Mouse (Mus musculus): ENCODE results near the gene Tbc1d24.

The Tbc1d24 gene

DNA sequence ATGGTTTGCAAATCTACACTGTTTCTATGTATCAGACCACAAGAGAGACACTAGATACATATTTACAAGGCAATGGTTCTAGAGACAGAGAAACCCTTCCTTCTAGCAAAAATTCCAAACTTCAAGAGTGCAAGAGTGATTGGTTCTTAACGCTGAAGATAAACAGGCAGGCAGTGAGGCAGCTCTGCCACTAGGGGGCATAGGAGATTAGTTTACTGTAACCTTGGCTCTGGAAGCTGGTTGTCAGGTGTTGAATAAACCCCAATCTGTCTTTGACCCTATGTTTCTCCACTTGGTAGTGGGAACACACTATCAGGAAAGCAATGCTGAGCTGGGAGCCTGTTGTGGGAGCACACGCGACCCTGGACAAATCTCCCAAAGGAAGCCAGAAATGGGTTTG is 31.9 kb downstream of the Tbc1d24 start:
- DNase-seq (ENCODE audit: low read depth, low spot score), result peak; percentile 66

DNA sequence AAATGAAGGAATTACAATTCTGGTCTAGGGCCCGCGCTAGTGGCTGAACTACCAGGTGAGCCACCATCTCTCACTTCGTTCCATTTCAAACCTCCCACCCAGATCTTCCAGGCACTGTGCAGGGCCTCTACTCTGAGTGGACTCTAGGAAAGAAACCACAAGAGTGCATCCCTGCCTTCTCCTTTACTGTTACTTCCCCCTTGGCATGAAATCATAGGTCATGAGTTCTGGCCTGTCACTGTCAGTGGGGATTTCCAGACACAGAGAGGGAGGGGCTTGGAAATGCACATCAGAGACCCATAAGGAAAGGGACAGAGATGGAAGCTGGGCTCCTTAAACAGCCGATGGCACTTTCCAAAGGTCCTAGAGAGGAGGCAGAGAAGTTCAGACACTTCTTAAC is 33.6 kb downstream of the Tbc1d24 start:
- DNase-seq (ENCODE audit: low read depth, low spot score), result no peak

DNA sequence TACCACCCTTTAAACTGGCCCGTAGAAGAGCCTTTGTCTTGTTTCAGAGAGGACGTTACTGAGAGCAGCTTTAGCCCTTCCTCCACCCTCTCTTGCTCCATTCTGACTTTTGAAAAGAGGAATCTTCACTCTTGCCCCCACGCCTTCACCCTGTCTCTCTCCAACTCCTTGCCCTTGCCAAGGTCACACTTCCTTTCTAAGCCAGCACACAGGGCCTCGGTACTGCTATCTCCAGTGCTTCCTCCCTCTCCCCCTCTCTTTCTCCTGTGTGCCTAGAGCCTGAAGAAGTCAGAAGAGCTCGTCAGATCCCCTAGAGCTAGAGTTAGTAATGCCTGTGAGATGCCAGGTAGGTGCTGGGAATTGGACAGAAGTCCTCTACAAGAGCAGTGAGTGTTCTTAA is 34.6 kb downstream of the Tbc1d24 start:
- DNase-seq (ENCODE audit: low read depth, low spot score), result no peak

DNA sequence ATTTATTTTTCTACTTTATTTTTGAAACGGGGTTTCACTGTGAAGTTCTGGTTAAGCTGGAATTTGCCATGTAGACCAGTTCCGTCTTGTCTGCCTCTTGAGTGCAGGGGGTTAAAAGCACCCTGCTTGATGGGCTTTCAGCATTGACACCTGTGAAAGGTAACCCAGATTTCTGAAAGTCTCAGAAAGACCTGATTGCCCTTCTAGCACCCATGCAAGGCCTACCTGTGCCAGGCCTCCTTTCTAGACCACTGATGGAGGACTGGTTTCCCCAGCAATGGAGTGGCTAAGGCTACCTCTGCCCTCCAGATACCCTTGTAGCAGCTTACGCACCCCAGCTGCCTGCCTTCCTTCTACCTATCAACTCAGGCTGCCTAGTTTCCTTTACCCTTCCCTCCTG is 35.2 kb downstream of the Tbc1d24 start:
- DNase-seq (ENCODE audit: low read depth, low spot score), result peak; percentile 7

DNA sequence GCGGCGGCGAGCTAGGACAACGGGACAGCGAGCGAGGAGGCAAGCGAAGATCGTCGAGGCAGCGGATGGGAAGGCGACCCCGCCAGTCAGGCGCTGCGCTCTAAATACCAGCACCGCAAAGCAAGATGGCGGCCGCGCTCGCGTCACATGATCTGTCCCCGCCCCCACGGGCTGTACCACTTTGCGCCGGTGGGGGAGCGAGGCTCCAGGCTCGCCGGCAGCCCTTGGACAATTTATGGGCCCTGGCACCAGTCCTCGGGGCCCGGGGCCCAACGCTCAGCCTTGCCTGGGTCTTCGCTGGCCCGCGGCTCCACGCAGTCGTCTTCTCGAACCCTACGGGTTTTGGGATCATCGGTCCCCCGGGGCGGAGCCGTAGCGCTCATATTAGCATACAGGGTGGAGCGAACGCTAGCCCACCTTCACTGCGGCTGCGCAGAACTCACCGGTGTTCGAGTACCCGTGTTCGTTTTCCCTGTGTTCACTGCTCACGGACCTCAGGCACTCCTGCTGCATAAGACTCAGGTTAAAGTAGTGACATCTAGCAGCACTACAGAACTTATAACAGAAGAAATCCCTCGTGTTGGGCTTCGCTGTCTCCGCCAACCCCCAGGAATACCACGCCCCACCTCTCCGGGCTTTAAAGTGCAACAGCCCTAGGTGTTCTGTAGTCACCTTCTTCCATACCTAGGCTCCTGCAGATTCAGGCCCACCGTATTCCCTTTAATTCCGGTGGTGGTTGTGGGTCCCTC is 35.9 kb downstream of the Tbc1d24 start, which contains the start of gene Atp6v0c:
Gene Atp6v0c, minus strand, starts transcription at position 386 of the 749 bp plus-strand sequence.
- peak; percentile 97 for DNase-seq (ENCODE audit: low read depth, low spot score)

DNA sequence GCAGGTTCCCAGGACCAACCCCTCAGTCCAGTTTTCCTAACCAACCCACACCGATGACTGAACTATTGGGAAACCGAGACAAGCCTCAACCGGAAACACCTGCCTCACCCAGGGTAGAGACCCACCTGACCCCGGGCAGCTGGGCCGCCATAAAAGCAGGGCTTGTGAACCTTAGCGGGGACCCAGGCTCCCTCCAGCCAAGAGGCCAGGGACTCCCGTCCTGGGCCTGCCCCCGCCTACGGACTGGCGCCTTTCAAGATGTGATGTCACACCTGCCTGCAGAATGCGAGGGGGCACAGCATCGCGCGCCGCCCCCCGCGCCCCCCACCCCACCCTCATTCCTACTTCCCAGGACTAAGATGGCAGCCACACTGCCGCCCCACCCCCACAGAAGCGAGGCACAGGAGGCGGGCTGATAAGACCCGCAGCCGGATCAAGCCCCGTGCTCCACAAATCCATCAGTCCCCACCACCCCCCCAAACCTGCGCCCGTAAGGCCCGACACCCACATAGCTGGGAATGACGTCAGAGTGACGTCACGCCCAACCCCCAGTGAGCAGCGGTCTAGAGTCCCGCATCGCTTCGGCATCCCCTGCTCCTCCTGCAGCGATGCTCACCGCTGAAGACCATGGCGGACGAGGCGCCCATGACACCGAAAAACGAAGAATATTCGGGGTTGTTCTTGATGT is 36.6 kb downstream of the Tbc1d24 start:
- peak; percentile 83 for DNase-seq (ENCODE audit: low read depth, low spot score)

DNA sequence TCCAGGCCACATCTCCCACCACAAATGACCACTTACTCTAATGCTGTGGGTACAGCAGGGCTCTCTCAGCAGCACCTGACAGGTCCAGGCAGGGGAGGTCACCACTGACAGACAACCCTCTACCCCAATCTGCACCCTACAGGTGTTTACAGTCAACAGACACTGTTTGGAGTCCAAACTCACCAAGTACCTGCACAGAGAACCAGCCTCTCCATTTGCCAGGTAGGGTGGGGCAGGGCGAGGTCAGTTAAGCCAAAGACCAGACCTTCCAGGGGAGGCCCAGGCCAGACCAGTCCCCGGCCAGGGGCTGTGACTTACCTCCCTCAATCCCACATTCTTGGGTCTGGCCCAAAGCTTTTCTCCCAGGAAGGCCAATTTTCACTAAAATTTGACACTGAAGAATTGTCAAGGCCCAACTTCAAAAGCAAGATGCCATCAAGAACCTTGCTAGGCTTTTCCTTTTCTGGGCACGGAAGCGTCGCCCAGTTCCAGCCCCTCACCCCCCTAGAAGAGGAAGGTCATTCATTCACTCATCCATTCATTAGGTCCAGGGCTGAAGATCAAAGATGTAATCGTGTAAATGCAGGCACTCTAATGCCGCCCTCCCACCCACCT is 37.4 kb downstream of the Tbc1d24 start:
- no peak for DNase-seq (ENCODE audit: low read depth, low spot score)

DNA sequence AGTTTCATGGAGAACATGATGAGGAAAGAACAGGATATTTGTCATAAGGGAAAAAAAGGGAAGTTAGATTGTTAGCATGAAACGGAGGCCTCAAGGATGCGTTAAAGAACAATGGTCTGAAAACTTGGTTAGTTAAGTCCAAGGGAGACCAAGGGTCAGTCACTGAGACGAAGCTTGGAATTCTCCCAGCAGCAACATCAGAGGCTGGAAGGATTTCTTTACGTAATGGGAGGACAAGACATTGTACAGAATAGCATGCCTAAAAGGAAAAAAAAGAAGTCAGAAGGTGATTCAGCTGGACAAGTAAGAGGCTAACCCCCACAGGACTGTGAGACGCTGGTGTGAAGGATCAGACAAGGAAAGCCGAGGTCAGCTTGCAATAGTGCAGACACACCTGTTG is 38.2 kb downstream of the Tbc1d24 start:
- no peak for DNase-seq (ENCODE audit: low read depth, low spot score)

DNA sequence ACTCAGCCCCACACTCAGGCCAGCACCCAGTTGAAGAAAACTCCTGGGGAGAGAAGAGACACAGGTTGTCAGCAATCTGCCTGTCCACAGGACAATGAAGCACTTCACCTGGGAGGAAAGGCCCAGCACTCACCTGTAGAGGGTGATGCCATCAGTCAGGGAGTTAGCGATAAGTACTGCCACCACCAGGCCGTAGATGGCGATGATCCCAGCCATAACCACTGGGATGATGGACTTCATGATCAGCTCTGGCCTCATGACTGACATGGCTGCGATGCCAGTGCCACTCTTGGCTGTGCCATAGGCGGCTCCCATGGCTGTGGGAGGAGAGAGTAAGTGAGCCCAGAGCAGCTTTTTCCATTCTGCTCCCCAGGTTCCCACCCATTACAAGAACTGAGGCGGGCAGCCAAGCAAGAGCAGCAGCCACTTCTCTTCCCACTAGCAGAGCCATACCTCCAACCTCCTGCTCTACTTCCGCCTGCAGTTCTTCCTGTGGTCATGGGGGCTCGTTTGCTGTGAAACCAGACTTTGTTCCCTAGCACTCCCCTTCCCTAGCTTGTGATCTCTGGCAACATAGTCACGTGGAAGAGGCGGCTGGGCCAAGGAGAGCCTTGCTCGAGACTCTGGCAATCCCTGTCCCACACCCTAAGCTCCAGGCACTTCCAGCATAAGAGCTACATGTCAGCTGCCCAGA is 40.6 kb downstream of the Tbc1d24 start:
- DNase-seq (ENCODE audit: low read depth, low spot score), result no peak

DNA sequence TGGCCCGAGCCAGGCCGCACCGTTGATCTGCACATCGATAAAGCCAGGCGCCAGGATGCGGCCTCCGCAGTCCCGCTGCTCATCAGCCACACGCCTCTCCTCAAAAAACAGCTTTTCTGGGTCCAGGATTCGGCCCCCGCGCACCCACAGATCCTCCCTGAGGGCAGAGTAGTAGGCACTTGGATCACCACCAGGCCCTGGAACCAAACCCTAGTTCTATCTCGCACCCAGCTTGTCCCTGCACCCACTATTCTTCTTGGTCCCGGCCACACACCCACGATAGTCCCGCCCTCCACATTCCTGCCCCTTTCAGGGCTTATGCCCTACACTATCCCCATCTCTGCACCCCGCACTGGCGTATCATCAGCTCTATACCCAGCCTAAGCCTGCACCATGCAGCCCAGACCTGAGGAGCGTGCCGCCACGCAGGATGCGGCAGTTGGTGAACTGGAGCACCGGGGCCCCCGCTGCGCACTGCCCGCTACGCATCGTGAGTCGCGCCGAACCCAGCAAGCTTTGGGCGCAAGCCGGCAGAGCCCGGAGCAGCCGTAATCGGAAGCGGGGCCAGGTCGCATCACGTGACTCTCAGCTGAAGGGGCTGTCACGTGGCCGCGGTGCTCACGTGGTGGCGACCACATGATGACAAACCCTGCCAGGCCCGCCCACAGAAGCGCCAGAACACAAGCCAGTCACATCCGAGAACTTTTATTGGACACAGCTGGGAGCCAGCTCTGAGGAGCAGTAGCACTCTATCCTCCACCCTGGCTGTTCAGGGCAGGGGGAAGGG is 42.0 kb downstream of the Tbc1d24 start, which contains the start of gene Amdhd2:
Gene Amdhd2, minus strand, starts transcription at position 591 of the 787 bp plus-strand sequence.
- DNase-seq (ENCODE audit: low read depth, low spot score), result peak; percentile 94

DNA sequence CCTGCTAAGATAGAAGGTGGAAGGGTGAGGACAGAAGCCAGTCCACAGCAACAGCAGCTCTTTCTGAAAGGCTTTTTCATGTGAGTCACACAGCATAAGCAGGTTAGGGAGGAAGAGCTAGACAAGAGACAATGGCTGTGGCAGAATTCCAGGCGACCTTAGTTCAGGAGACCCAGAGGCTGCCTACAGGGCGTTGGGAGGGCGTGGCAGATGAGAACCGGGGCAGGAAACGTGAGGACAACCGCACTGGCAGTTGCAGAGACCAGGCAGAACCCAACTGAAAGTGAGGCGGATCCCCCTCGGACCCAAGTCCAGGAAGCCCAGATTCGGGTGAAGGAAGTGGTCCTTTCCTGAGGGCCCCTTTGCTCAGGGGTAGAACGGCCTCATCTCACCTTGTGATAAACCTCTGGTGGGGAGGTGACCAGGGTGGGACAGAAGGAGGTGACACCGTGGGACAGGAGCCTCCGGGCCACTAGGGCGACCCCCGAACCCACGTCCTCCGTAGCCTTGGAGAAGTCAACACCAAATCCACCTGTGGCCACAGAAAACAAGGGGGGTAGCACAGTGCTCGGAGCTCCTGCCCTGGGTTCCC is 42.7 kb downstream of the Tbc1d24 start:
- no peak for DNase-seq (ENCODE audit: low read depth, low spot score)

DNA sequence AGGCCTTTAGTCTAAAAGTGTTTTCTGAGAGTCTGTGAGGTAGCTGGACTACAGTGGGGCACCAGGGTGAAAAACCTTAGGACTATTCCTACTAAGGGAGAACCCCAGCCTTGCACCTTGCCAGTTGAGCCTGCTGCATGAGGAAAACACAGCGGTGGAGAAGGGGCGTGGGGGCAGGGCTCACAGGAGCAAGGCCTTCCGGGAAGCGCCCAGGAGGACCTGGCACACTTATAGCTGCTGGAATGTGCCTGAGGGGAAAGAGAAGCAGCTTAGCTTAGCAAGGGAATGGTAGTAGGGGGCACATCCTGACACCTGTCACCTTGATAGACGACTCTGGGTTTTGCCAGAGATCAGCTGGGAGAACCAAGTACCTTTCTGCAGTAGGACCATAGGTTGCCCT is 43.9 kb downstream of the Tbc1d24 start:
- DNase-seq (ENCODE audit: low read depth, low spot score), result no peak

DNA sequence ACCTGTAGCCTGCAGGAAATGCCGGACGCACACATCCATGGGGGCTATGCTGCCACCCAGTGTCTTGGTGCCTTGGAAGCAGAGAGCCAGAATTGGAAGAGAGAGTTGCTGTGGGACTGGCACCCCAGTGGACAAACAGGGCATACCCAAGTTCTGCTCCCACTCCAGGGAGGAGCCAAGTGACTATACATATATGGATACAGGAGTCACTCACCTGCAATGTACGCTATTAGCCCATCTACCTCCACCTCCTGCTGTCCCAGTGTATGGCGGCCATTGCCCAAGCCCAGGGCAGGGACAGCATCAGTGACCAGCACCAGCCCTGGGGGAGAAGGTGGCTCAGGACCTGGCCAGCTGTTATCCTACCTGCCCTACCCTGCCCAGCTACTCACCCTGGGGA is 47.8 kb downstream of the Tbc1d24 start:
- no peak for DNase-seq (ENCODE audit: low read depth, low spot score)

DNA sequence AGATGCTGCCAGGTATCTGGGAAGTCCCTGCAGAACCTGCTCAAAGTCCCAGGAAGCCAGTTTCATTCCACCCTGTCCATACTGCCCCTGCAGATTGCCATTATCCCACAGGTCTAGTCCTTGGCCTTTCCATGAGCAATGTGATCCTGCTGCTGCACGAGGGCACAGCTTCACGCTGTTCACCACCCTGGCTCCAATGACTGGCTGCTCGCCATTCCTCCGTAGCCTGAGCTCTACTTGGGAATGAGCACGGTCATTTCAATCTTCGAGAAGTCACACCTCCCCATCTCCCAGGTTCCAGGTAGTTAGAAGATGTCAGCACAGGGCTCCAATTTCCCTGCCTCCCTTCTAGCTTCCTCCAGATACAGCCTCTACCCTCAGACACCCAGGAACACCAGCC is 48.2 kb downstream of the Tbc1d24 start:
- no peak for DNase-seq (ENCODE audit: low read depth, low spot score)

DNA sequence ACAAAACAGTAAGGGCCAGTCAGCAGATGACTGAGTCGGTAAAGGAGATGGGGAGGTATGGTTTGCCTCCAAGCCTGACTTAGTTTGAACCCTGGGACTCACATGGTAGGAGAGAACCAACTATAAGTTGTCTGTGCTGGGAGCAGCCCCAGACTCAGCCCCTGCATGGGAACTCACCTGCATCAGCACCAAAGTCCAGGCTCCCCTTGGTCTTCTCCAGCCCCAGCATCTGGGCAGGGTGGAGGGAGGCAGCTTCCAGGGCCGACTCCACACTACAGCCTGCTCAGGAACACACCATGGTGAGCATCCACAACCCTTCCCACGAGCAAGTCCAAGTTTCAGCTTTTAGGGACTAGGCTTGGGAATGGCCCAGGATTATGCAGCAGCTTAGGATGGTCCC is 49.0 kb downstream of the Tbc1d24 start:
- no peak for DNase-seq (ENCODE audit: low read depth, low spot score)

DNA sequence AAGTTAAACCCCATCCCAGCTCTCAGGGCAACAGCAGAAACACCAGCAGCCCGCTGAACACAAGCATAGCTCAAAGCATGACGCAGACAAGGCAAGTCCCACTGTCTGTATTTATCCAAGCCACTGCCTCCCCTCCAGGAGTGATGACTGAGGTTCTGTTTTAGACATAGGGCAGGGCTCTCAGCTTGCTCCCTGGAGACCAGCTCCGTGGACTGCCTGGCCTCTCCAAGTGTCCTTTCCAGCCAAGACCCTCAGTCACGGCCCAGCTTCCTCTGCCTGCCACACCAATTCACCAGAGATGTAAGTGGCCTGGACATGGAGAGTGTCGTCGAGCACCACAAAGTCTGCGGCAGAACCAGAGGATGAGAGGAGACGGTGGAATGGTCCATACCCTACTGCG is 49.6 kb downstream of the Tbc1d24 start:
- DNase-seq (ENCODE audit: low read depth, low spot score), result no peak

DNA sequence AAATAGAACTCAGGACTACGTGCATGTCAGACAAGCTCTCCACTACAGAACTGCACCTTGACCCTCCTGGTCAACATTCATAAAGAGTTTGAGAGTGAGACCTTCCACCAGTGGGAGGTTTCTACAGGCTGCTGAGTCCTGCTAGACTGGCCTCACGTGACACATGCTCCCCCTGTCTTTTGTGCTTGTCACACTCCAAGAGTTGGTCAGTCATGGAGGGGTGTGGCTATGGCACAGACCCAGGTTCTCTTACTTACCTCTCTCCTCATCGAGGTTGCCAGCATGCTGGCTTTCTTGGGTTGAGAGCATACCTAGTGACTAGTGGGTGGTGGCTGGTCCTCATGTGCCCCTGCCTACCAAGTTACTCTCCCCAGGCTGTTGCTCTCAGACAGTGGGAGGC is 50.9 kb downstream of the Tbc1d24 start:
- no peak for DNase-seq (ENCODE audit: low read depth, low spot score)

DNA sequence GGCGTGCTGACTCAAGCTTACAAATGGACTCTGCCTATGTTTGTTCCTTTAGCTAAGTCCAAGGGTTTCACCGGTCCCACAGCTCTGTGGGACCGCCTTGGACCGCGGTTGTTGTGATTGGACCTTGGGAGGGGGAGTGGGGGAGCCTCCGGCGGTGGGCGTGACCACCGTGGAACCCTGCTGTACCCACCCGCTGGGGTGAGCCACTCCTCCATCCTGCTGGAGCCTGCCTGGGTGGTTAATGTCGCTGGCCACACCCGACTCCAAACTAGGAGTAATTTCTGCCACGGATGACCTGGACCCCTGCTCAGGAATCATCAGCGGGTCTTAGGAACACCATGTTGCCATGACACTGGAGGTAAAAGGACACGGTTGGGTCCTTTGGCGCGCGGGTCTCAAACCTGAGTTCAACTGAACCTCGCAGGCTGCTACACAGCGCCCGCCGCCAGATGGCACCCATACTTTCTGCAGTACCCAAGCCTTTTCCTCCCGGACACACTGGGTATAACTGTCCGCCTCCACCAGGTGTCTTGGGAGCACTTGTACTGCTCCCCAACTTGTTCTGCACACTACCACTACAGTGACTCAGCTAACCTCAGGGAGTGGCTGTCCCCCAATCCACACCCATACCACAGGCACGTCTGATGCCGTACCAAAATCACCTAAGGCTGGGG is 53.3 kb downstream of the Tbc1d24 start:
- DNase-seq (ENCODE audit: low read depth, low spot score), result peak; percentile 83

DNA sequence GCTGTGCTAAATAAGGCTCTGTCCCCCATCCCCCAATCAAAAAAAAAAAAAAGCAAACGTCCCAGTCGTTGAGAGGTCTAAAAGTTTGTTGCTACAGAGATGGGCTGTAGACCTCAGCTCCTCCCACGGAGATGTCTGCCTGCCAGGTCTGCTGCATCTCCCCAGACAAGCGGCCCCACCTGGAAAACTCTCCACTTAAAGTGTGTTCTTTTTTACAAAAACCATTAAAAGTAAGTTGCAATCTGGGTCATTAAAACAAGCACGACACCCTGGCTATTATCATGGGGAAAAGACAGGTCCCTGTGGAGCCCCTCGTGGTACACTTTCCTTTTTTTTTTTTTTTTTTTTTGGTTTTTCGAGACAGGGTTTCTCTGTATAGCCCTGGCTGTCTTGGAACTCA is 54.0 kb downstream of the Tbc1d24 start:
- DNase-seq (ENCODE audit: low read depth, low spot score), result no peak

DNA sequence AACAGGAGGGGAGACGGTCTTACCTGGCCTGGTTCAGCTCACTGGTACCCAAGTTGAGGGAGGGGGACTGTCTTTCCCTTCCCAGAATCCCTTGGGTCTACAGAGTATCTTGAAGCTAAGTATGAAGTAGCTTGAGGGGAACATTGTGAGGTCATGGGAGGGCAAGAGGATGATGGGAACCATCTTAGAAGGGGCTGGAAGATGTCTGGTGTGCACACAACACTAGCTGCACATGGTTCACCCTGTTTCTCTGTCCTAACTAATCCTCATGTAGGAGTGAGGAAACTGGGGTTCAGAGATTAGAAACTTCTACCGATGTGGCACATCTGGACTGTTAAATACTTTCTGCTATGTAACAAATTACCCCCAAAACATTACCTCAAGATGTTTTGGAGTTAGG is 54.5 kb downstream of the Tbc1d24 start, which contains the start of gene Pdpk1:
Gene Pdpk1, minus strand, starts transcription at position 101 of the 400 bp plus-strand sequence.
- DNase-seq (ENCODE audit: low read depth, low spot score), result no peak
